Mouse (Mus musculus): ENCODE measurements around the gene Gpr171. TPM values are rescaled to one million over a fixed set of nuclear protein-coding genes. Genes with fewer than 3 reads are reported as not detected.
"Not testable (repeated sequence)": the region's sequence is repeated elsewhere in the genome, so short reads cannot be mapped to it uniquely, and the experiment has no call there.

Gpr171 gene
- polyA plus RNA-seq, 1 experiment from 2014 or later = 0.97 TPM

DNA sequence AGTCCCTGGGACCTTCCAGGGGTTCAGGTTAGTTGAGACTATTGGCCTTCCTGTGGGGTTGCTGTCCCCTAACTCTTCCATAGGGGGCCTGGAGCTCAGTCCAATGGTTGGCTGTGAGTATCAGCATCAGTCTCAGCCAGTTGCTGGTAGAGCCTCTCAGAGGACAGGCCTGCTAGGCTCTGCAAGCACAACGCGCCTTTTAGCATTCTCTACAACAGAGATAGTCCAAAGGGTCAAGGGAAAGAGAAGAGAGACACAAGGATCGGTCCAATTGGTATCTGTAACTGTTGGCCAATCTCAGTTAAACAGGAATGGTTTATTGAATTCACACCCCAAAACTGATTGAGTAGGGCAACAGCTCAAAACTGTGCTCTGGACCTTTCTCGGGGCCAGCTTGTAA lies 5.8 kb upstream of the Gpr171 start:
- no peaks in the 10 kb centered on the region for H3K27me3 ChIP-seq (replicated peaks)
- H3K9me3 ChIP-seq = no peaks in the 10 kb centered on the region
- ATAC-seq = no peak
- no peak overlapping the region for H3K4me3 ChIP-seq (replicated peaks)
- H3K27ac ChIP-seq = no peak overlapping the region
- H3K36me3 ChIP-seq = no peaks in the 10 kb centered on the region
- H3K4me1 ChIP-seq (replicated peaks) = no peaks in the 10 kb centered on the region
- no peak overlapping the region for H3K9ac ChIP-seq
- no peak overlapping the region for H3K4me2 ChIP-seq (replicated peaks)
- 95% methylated on average over 4 of the region's 4 CpGs for WGBS

- Histone ChIP-seq H3K4me2 (replicated peaks) (no peak overlapping the region), H3K27me3 (replicated peaks) (no peaks in the 10 kb centered on the region), H3K36me3 (no peaks in the 10 kb centered on the region), H3K9me3 (no peaks in the 10 kb centered on the region), H3K4me3 (replicated peaks) (no peak overlapping the region), H3K4me1 (replicated peaks) (no peaks in the 10 kb centered on the region), H3K9ac (no peak overlapping the region), H3K27ac (no peak overlapping the region)
- no peak for ATAC-seq
- WGBS = 69% methylated on average over 4 of the region's 4 CpGs
Observed at GRCm38 (mm10) chr3:59104462-59104861, 2.8 kb upstream of the Gpr171 start.

GRCm38 (mm10) chr3:59102146-59102545 lies 525 bp upstream of the Gpr171 start:
- Histone ChIP-seq H3K9ac (no peak overlapping the region), H3K4me1 (replicated peaks) (no peaks in the 10 kb centered on the region), H3K27ac (no peak overlapping the region), H3K4me3 (replicated peaks) (no peak overlapping the region), H3K27me3 (replicated peaks) (no peaks in the 10 kb centered on the region), H3K4me2 (replicated peaks) (no peak overlapping the region), H3K36me3 (no peaks in the 10 kb centered on the region), H3K9me3 (no peaks in the 10 kb centered on the region)
- WGBS = 92% methylated on average over 2 of the region's 2 CpGs
- no peak for ATAC-seq

DNA sequence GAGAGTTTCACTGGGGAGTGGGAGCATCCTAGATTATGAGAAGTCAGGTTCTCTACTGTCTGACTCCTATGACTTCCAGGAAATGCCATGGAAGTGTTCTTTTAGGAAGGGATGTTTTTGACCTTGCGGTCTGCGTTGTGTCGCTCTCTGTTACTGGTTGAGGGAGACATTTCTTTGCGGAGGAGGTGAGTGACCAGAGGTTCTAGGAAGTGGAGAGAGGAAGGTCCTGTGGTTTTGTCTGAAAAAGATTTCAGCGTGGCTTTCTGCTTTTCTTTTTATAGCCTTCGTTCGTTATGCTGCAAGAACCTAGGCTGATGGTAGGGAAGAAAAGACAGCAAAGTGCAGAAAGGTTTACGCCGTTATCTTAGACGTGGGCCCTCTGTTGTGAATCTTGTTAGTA lies 3.1 kb downstream of the Gpr171 start:
- Histone ChIP-seq H3K4me1 (replicated peaks) (no peaks in the 10 kb centered on the region), H3K9ac (no peak overlapping the region), H3K27ac (no peak overlapping the region), H3K4me3 (replicated peaks) (no peak overlapping the region), H3K9me3 (no peaks in the 10 kb centered on the region), H3K27me3 (replicated peaks) (no peaks in the 10 kb centered on the region), H3K4me2 (replicated peaks) (no peak overlapping the region), H3K36me3 (no peaks in the 10 kb centered on the region)
- ATAC-seq = no peak
- WGBS = 87% methylated on average over 10 of the region's 10 CpGs

- Histone ChIP-seq H3K27me3 (replicated peaks) (no peaks in the 10 kb centered on the region), H3K36me3 (no peaks in the 10 kb centered on the region), H3K27ac (no peak overlapping the region), H3K4me3 (replicated peaks) (no peak overlapping the region), H3K9ac (no peak overlapping the region), H3K4me2 (replicated peaks) (no peak overlapping the region), H3K9me3 (no peaks in the 10 kb centered on the region), H3K4me1 (replicated peaks) (no peaks in the 10 kb centered on the region)
- no peak for ATAC-seq
- 90% methylated on average over 6 of the region's 6 CpGs for WGBS
Observed at GRCm38 (mm10) chr3:59097421-59097820, 4.2 kb downstream of the Gpr171 start.

- H3K9me3 ChIP-seq = no peaks in the 10 kb centered on the region
- no peaks in the 10 kb centered on the region for H3K27me3 ChIP-seq (replicated peaks)
- no peaks in the 10 kb centered on the region for H3K36me3 ChIP-seq
- no peak overlapping the region for H3K9ac ChIP-seq
- no peak overlapping the region for H3K4me3 ChIP-seq (replicated peaks)
- 79% methylated on average over 11 of the region's 11 CpGs for WGBS
- no peaks in the 10 kb centered on the region for H3K4me1 ChIP-seq (replicated peaks)
- H3K4me2 ChIP-seq (replicated peaks) = no peak overlapping the region
- ATAC-seq = no peak
- H3K27ac ChIP-seq = no peak overlapping the region
Observed at GRCm38 (mm10) chr3:59092702-59093101, 8.9 kb downstream of the Gpr171 start.

DNA sequence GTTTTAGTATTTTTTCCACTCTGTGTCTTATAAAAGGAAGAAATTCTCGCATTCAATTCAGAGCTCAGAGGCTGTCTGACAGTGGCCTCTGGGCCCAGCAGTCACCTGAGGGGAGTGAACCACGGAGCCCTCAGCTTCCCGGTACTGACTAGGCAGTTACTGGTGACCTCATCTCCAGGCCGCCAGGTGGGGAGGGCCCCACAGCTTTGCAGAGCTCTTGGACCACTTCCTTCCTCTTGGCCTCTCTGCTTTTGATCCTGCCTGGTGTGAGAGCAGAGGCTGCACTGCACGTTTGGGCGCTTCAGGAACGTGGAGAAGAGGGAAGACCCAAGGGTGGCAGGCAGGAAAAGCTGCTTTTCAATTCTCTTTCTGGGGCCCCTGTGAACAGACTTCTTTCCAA lies 20.7 kb downstream of the Gpr171 start:
- H3K4me3 ChIP-seq (replicated peaks) = no peak overlapping the region
- ATAC-seq = peak; percentile 96
- H3K9me3 ChIP-seq = no peaks in the 10 kb centered on the region
- no peaks in the 10 kb centered on the region for H3K27me3 ChIP-seq (replicated peaks)
- 0 out of 2 replicates have a peak, but pooled peaks cover 5% of the 10 kb centered on the region for H3K4me1 ChIP-seq (replicated peaks)
- 23% methylated on average over 7 of the region's 7 CpGs for WGBS
- H3K9ac ChIP-seq = no peak overlapping the region
- H3K4me2 ChIP-seq (replicated peaks) = no peak overlapping the region
- H3K36me3 ChIP-seq = no peaks in the 10 kb centered on the region
- H3K27ac ChIP-seq = no peak overlapping the region

DNA sequence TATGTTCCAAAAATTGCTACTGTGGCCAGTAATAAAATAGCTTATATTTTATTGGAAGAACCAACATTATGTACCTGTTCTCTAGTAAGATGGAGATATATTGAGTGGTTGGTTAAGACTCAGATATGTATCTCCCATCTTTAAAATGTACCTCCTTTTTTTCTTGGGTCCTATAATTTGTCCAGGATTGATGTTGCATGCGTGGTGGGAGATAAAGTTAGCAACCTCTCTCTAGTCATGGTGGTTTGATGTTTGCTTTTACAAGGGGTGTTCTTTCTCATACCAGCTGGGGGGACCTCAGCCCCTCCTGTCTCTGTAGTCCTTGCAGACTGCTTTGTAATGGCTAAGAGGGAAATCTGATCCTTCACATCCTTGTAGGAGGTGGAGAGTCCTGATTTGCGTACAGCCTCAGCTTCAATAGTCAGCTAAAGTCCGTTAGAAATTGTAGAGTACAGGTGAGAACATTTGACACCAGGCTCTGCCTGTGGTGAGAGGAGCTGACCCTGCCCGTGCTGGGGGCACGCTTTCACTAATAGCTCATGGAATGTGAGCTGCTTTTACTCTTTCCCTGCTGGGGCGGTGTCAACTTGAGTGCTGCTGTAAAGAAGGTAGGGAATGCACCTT lies 21.2 kb downstream of the Gpr171 start:
- Histone ChIP-seq H3K36me3 (no peaks in the 10 kb centered on the region), H3K4me3 (replicated peaks) (no peak overlapping the region), H3K4me2 (replicated peaks) (no peak overlapping the region), H3K9me3 (no peaks in the 10 kb centered on the region), H3K4me1 (replicated peaks) (0 out of 2 replicates have a peak, but pooled peaks cover 5% of the 10 kb centered on the region), H3K9ac (no peak overlapping the region), H3K27ac (no peak overlapping the region), H3K27me3 (replicated peaks) (no peaks in the 10 kb centered on the region)
- peak; percentile 30 for ATAC-seq
- 37% methylated on average over 6 of the region's 6 CpGs for WGBS

- Histone ChIP-seq H3K4me1 (replicated peaks) (0 out of 2 replicates have a peak, but pooled peaks cover 5% of the 10 kb centered on the region), H3K4me2 (replicated peaks) (no peak overlapping the region), H3K9ac (no peak overlapping the region), H3K27me3 (replicated peaks) (no peaks in the 10 kb centered on the region), H3K27ac (no peak overlapping the region), H3K36me3 (no peaks in the 10 kb centered on the region), H3K9me3 (no peaks in the 10 kb centered on the region), H3K4me3 (replicated peaks) (no peak overlapping the region)
- ATAC-seq = no peak
- 47% methylated on average over 4 of the region's 4 CpGs for WGBS
Observed at GRCm38 (mm10) chr3:59079327-59079726, 22.3 kb downstream of the Gpr171 start.

- Histone ChIP-seq H3K9me3 (no peaks in the 10 kb centered on the region), H3K27ac (no peak overlapping the region), H3K9ac (no peak overlapping the region), H3K4me1 (replicated peaks) (0 out of 2 replicates have a peak, but pooled peaks cover 5% of the 10 kb centered on the region), H3K36me3 (no peaks in the 10 kb centered on the region), H3K4me2 (replicated peaks) (no peak overlapping the region), H3K4me3 (replicated peaks) (no peak overlapping the region), H3K27me3 (replicated peaks) (no peaks in the 10 kb centered on the region)
- ATAC-seq = no peak
- WGBS = 62% methylated on average over 11 of the region's 11 CpGs
Observed at GRCm38 (mm10) chr3:59078585-59078984, 23.0 kb downstream of the Gpr171 start.

DNA sequence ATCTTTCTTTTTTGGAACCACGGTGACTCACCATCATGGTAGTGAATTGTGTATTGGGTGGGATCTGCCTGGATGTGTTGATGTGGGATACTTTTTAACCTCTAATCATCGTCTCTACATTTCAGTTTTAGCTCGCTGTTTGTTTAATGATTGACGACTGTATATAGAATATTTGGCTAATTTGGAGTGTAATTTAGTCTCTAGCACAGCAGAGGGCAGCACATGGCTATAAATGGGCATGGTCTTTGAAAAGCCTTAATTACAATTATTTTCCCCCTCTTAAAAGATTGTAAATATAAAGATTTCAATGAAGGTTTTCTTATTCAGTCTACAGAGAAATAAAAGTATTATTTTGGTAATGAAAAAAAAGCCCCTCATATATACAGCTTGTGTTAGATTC lies 24.3 kb downstream of the Gpr171 start:
- Histone ChIP-seq H3K9ac (no peak overlapping the region), H3K4me2 (replicated peaks) (no peak overlapping the region), H3K9me3 (no peaks in the 10 kb centered on the region), H3K4me3 (replicated peaks) (no peak overlapping the region), H3K4me1 (replicated peaks) (0 out of 2 replicates have a peak, but pooled peaks cover 5% of the 10 kb centered on the region), H3K27ac (no peak overlapping the region), H3K36me3 (no peaks in the 10 kb centered on the region), H3K27me3 (replicated peaks) (no peaks in the 10 kb centered on the region)
- 45% methylated on average over 4 of the region's 4 CpGs for WGBS
- ATAC-seq = no peak

- WGBS = 78% methylated on average over 1 of the region's 1 CpGs
- not testable (repeated sequence) for H3K27me3 ChIP-seq (replicated peaks)
Observed at GRCm38 (mm10) chr3:59069071-59069470, 32.5 kb downstream of the Gpr171 start.

DNA sequence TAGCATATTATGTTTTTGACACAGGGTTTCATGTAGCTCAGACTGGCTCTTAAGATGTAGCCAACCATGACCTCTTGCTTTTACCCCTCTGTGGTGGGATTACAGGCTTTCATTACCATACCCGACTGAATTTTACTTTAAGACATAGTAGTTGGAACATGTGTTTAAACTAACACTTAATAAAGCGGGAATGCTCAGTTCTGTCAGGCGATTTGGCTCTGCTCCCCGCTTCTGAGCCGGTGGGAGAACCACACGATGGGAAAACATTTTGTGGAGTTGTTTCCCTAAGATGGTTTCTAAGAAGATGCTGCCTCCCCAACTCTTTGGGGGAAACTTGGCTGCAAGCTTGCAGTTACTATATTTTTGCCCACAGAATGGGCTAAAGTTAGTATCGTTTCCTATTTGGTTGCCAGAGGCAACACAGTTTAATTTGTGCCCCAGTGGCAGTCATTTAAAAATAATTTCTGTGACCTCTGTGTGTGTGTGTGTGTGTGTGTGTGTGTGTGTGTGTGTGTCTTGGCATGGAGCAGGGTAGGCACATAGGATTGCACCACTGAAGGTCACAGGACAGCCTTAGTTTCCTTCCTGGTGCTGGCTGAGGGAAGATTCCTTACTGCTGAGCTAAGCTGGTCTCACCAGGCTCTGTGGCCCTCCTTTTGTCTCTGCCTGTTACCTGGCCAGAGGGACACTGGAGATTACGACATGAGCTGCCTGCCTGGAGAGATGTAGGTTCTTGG lies 34.9 kb downstream of the Gpr171 start:
- 74% methylated on average over 8 of the region's 8 CpGs for WGBS
- no peaks in the 10 kb centered on the region for H3K27me3 ChIP-seq (replicated peaks)
- H3K9me3 ChIP-seq = no peaks in the 10 kb centered on the region
- H3K4me3 ChIP-seq (replicated peaks) = no peak overlapping the region
- no peak overlapping the region for H3K27ac ChIP-seq
- no peaks in the 10 kb centered on the region for H3K4me1 ChIP-seq (replicated peaks)
- H3K4me2 ChIP-seq (replicated peaks) = no peak overlapping the region
- no peak for ATAC-seq
- no peak overlapping the region for H3K9ac ChIP-seq
- H3K36me3 ChIP-seq = no peaks in the 10 kb centered on the region

More at GRCm38 (mm10) chr3:59069071-59069470, 32.5 kb downstream of the Gpr171 start:
- H3K36me3 ChIP-seq; H3K4me3 ChIP-seq (replicated peaks); H3K4me2 ChIP-seq (replicated peaks); H3K9ac ChIP-seq; ATAC-seq; H3K9me3 ChIP-seq; H3K27ac ChIP-seq; H3K4me1 ChIP-seq (replicated peaks): not testable (repeated sequence)
